Mouse (Mus musculus) CH12.LX (cell line): ENCODE measurements around the gene Cks2. TPM values are rescaled to one million over a fixed set of nuclear protein-coding genes. Genes with fewer than 3 reads are reported as not detected.

Experiments
- DNase-seq: peaks from one replicate; pipeline ENCODE4 v3.0.0-alpha.2; 2013; ENCODE audit errors: extremely low read depth
- H3K27ac ChIP-seq: 2 replicates; pipeline ENCODE4 v1.5.1; 2012; ENCODE audit warnings: low read depth, mild to moderate bottlenecking, control low read depth, moderate library complexity; ENCODE audit not compliant: insufficient read depth
- H3K27me3 ChIP-seq: replicated peaks from 2 replicates; pipeline ENCODE3; 2012; ENCODE audit warnings: inconsistent platforms
- H3K36me3 ChIP-seq, 2 experiments: replicated peaks in 1 of 2; 2 replicates each; pipeline versions ENCODE3 to v1.6.1; 2012; ENCODE audit warnings: inconsistent platforms in 1 of 2, low read length in 1 of 2, mild to moderate bottlenecking in 1 of 2, mixed read lengths in 1 of 2, moderate library complexity in 1 of 2; ENCODE audit not compliant: control insufficient read depth in 1 of 2, insufficient read depth in 1 of 2
- H3K4me1 ChIP-seq, 2 experiments: 2 replicates each; pipeline ENCODE4 v1.6.1; 2012; ENCODE audit warnings: inconsistent platforms in 1 of 2, moderate library complexity in 1 of 2; ENCODE audit not compliant: insufficient read depth in 2 of 2, control insufficient read depth in 1 of 2
- H3K4me2 ChIP-seq: 2 replicates; pipeline ENCODE4 v1.6.1; 2012; ENCODE audit warnings: low read depth, mild to moderate bottlenecking, control low read depth; ENCODE audit not compliant: poor library complexity, insufficient read depth, severe bottlenecking
- H3K4me3 ChIP-seq, 3 experiments: fragments of 150-350 bp in 1 of 3; sonication (generic) in 1 of 3; replicated peaks in 1 of 3; 2 replicates each; pipeline versions ENCODE3 to v1.5.1; 2011 to 2012; ENCODE audit warnings: low read depth in 2 of 3, low read length in 2 of 3, mild to moderate bottlenecking in 2 of 3, moderate library complexity in 2 of 3, control low read depth in 1 of 3, improper control_type of control experiment in 1 of 3, inconsistent platforms in 1 of 3, mixed read lengths in 1 of 3; ENCODE audit not compliant: poor library complexity in 1 of 3
- H3K79me2 ChIP-seq: replicated peaks from 2 replicates; pipeline ENCODE4 v1.6.1; 2012; ENCODE audit warnings: mild to moderate bottlenecking, moderate library complexity; ENCODE audit not compliant: control insufficient read depth, poor library complexity, insufficient read depth, severe bottlenecking; ENCODE audit errors: extremely low read depth
- H3K9ac ChIP-seq: 2 replicates; pipeline ENCODE4 v1.6.1; 2012; ENCODE audit warnings: low read depth, mild to moderate bottlenecking, control low read depth, moderate library complexity; ENCODE audit not compliant: insufficient read depth
- H3K9me3 ChIP-seq: replicated peaks from 2 replicates; pipeline ENCODE3; 2012; ENCODE audit warnings: low read length, inconsistent platforms, mixed read lengths
- BHLHE40 ChIP-seq: IDR thresholded peaks from 2 replicates; pipeline ENCODE4 v1.6.1; 2011; ENCODE audit warnings: mild to moderate bottlenecking, low read depth, low read length, improper control_type of control experiment
- CHD1 ChIP-seq: IDR thresholded peaks from 2 replicates; pipeline ENCODE4 v1.6.1; 2012; ENCODE audit warnings: low read depth, low read length, improper control_type of control experiment, inconsistent platforms
- CHD2 ChIP-seq: IDR thresholded peaks from 2 replicates; pipeline ENCODE4 v1.6.1; 2011; ENCODE audit warnings: low read length, improper control_type of control experiment
- CTCF ChIP-seq, 2 experiments: IDR thresholded peaks in 1 of 2; conservative IDR thresholded peaks in 1 of 2; 2 replicates each; pipeline ENCODE4 v1.5.1; 2011 to 2012; ENCODE audit warnings: low read depth in 2 of 2, low read length in 2 of 2, improper control_type of control experiment in 1 of 2, inconsistent platforms in 1 of 2, mild to moderate bottlenecking in 1 of 2, moderate library complexity in 1 of 2
- ELF1 ChIP-seq: IDR thresholded peaks from 2 replicates; pipeline ENCODE4 v1.6.1; 2014; ENCODE audit warnings: low read depth, mild to moderate bottlenecking, inconsistent platforms, low read length, improper control_type of control experiment
- EP300 ChIP-seq: IDR thresholded peaks from 2 replicates; pipeline ENCODE4 v1.6.1; 2011; ENCODE audit warnings: low read length, improper control_type of control experiment
- ETS1 ChIP-seq: conservative IDR thresholded peaks from 2 replicates; pipeline ENCODE4 v1.6.1; 2012; ENCODE audit warnings: low read depth, mild to moderate bottlenecking, inconsistent platforms, low read length, improper control_type of control experiment, moderate library complexity
- JUN ChIP-seq: IDR thresholded peaks from 2 replicates; pipeline ENCODE4 v1.6.1; 2011; ENCODE audit warnings: low read depth, mild to moderate bottlenecking, low read length, improper control_type of control experiment, moderate library complexity; ENCODE audit not compliant: insufficient read depth
- JUND ChIP-seq: conservative IDR thresholded peaks from 2 replicates; pipeline ENCODE4 v1.6.1; 2011; ENCODE audit warnings: low read depth, low read length, improper control_type of control experiment
- KAT2A ChIP-seq: IDR thresholded peaks from 2 replicates; pipeline ENCODE4 v1.6.1; 2012; ENCODE audit warnings: low read length, improper control_type of control experiment, inconsistent platforms; ENCODE audit not compliant: insufficient replicate concordance
- MAFK ChIP-seq: IDR thresholded peaks from 2 replicates; pipeline ENCODE4 v1.6.1; 2011; ENCODE audit warnings: low read length, improper control_type of control experiment; ENCODE audit not compliant: insufficient replicate concordance
- MAZ ChIP-seq: IDR thresholded peaks from 2 replicates; pipeline ENCODE4 v1.6.1; 2012; ENCODE audit warnings: low read depth, mild to moderate bottlenecking, inconsistent platforms, low read length, improper control_type of control experiment, moderate library complexity
- MXI1 ChIP-seq: IDR thresholded peaks from 2 replicates; pipeline ENCODE4 v1.6.1; 2011; ENCODE audit warnings: mild to moderate bottlenecking, low read depth, low read length, improper control_type of control experiment
- NRF1 ChIP-seq: IDR thresholded peaks from 2 replicates; pipeline ENCODE4 v1.6.1; 2014; ENCODE audit warnings: low read depth, mild to moderate bottlenecking, inconsistent platforms, low read length, improper control_type of control experiment, moderate library complexity
- PAX5 ChIP-seq: IDR thresholded peaks from 2 replicates; pipeline ENCODE4 v1.6.1; 2012; ENCODE audit warnings: low read length, inconsistent platforms, mixed read lengths
- POLR2A ChIP-seq: IDR thresholded peaks from 2 replicates; pipeline ENCODE4 v1.6.1; 2011; ENCODE audit warnings: low read depth, mild to moderate bottlenecking, improper control_type of control experiment, low read length
- POLR2AphosphoS2 ChIP-seq: IDR thresholded peaks from 2 replicates; pipeline ENCODE4 v1.6.1; 2011; ENCODE audit warnings: low read depth, low read length, improper control_type of control experiment
- RCOR1 ChIP-seq: conservative IDR thresholded peaks from 2 replicates; pipeline ENCODE4 v1.6.1; 2012; ENCODE audit warnings: low read depth, mild to moderate bottlenecking, inconsistent platforms, low read length, improper control_type of control experiment
- SMC3 ChIP-seq: IDR thresholded peaks from 2 replicates; pipeline ENCODE4 v1.6.1; 2011; ENCODE audit warnings: low read depth, low read length, improper control_type of control experiment
- UBTF ChIP-seq: IDR thresholded peaks from 2 replicates; pipeline ENCODE4 v1.6.1; 2012; ENCODE audit warnings: low read depth, mild to moderate bottlenecking, inconsistent platforms, low read length, improper control_type of control experiment, moderate library complexity
- USF2 ChIP-seq: conservative IDR thresholded peaks from 2 replicates; pipeline ENCODE4 v1.6.1; 2011; ENCODE audit warnings: low read depth, low read length, improper control_type of control experiment
- ZC3H11A ChIP-seq: IDR thresholded peaks from 2 replicates; pipeline ENCODE4 v1.6.1; 2012; ENCODE audit warnings: low read depth, mild to moderate bottlenecking, inconsistent platforms, low read length, improper control_type of control experiment
- ZNF384 ChIP-seq: IDR thresholded peaks from 2 replicates; pipeline ENCODE4 v1.6.1; 2012; ENCODE audit warnings: low read depth, low read length, improper control_type of control experiment, inconsistent platforms
- dilution Hi-C: fragments of 300-500 bp; cut with MboI; formaldehyde crosslinking; loops from 2 replicates; pipeline ENCODE4 v1.14.3; 2020; ENCODE audit warnings: low sequenced_read_pairs; ENCODE audit not compliant: extremely low pct_unique_long_range_greater_than_20kb, extremely low pct_ligation_motif_present
- in situ Hi-C: fragments of 300-500 bp; cut with MboI; formaldehyde crosslinking; loops from 3 replicates; pipeline ENCODE4 v1.14.3; 2019; ENCODE audit warnings: low sequenced_read_pairs, low pct_ligation_motif_present, low pct_unique_long_range_greater_than_20kb, mixed read lengths
- polyA plus RNA-seq: library from polyadenylated mRNA; unstranded; fragments of >175 nt; gene quantifications from 2 replicates; pipeline ENCODE4 v1.2.1, GENCODE M21; 2012; ENCODE audit warnings: low read depth; ENCODE audit not compliant: insufficient read length
- total RNA-seq, 2 experiments: library from RNA; depleted of rRNA; stranded (reverse); fragments of 300-350 nt in 1 of 2; fragments of >200 nt in 1 of 2; gene quantifications; 2 replicates each; pipeline ENCODE4 v1.2.3; 2012 to 2014

Cks2 gene
- total and polyA plus RNA-seq, 3 experiments = 142 to 465 (median 143) TPM

- H3K4me1 ChIP-seq = peaks cover 10 to 21% of the 10 kb centered on the region in 2 experiments
Measured at GRCm38 (mm10) chr13:51681634-51682033, 36.6 kb downstream of the Cks2 start.

DNA sequence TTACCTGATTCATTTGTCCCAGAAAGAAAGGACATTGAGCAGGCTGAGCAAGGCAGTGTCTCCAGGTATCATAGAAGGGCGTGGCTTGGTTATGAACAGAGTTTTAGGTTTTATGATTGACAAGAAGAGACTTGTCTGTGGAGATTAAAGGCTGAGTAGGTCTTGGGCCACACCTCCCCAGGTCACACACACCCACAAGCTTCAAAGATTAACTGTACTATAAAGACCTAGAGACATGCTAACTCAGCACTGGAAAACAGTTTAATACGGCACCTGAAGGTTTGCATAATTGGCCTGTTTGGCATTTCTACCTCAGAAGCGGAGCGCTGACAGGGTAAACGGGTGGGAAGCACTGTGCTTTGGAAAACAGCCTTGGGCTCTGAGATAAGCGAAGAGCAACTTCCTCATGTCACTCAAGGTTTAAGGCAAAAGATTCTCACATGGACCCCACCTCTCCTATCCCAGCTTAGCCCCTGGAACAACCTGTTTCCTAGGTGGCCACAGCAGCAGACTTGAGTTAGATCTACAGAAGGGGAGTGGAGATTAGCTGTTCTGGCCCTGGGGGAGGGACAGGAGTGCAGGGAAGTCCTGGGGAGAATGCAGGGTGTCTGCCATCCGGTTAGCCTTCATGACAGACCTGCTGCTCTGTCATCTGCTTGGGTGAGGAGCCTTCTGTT, 40.4 kb downstream of the Cks2 start:
- Histone ChIP-seq H3K4me1 (peaks cover 33 to 47% of the 10 kb centered on the region in 2 experiments), H3K36me3 (peaks cover 54 to 90% of the 10 kb centered on the region in 2 experiments), H3K9ac (no peak overlapping the region), H3K27me3 (no peaks in the 10 kb centered on the region), H3K4me2 (no peak overlapping the region), H3K79me2 (no peaks in the 10 kb centered on the region), H3K4me3 (no peak overlapping the region), H3K27ac (peak overlapping the region; percentile 63), H3K9me3 (no peaks in the 10 kb centered on the region)
- no peak for TF ChIP-seq ETS1
- no peak for TF ChIP-seq POLR2AphosphoS2
- TF ChIP-seq ZNF384 = no peak
- TF ChIP-seq CTCF (conservative IDR thresholded peaks at IDR 0.05 in 1 of 2, IDR thresholded peaks at IDR 0.05 in 1 of 2; ENCODE audit: low read depth in 2 of 2, low read length in 2 of 2) = no peak
- no peak for TF ChIP-seq JUND
- no peak for TF ChIP-seq CHD2
- no peak for TF ChIP-seq MAFK
- TF ChIP-seq ZC3H11A = no peak
- no peak for TF ChIP-seq ELF1
- no peak for TF ChIP-seq UBTF
- no peak for TF ChIP-seq JUN
- in situ Hi-C loops (no loop called here), dilution Hi-C loops (no loop called here)
- no peak for DNase-seq

More at GRCm38 (mm10) chr13:51681634-51682033, 36.6 kb downstream of the Cks2 start:
- Histone ChIP-seq H3K4me2 (no peak overlapping the region), H3K36me3 (peaks cover 86 to 98% of the 10 kb centered on the region in 2 experiments), H3K9ac (no peak overlapping the region), H3K9me3 (no peaks in the 10 kb centered on the region), H3K27me3 (no peaks in the 10 kb centered on the region), H3K4me3 (no peak overlapping the region), H3K79me2 (no peaks in the 10 kb centered on the region; the same call in 1 of the 2 replicates), H3K27ac (no peak overlapping the region)
- dilution Hi-C loops (no loop called here), in situ Hi-C loops (no loop called here)
- DNase-seq = no peak
- no peak for TF ChIP-seq MXI1
- no peak for TF ChIP-seq BHLHE40
- TF ChIP-seq MAZ = no peak
- no peak for TF ChIP-seq RCOR1
- TF ChIP-seq ZC3H11A = no peak
- no peak for TF ChIP-seq SMC3
- TF ChIP-seq USF2 = no peak
- no peak for TF ChIP-seq NRF1
- no peak for TF ChIP-seq POLR2A
- no peak for TF ChIP-seq CHD1
- no peak for TF ChIP-seq JUND
- no peak for TF ChIP-seq EP300
- TF ChIP-seq PAX5 = no peak
- no peak for TF ChIP-seq KAT2A
- no peak for TF ChIP-seq JUN
